Mouse (Mus musculus): Measurements from ENCODE around the gene Gm5460.

GRCm38 (mm10) chr14:33997427-33997826 lies 19.1 kb upstream of the Gm5460 start:
- TF ChIP-seq CTCF (IDR thresholded peaks at IDR 0.05; ENCODE audit: low read depth) (peak; percentile 19; the same call in 1 of the 2 replicates), EP300 (IDR thresholded peaks at IDR 0.05; ENCODE audit: low read depth) (no peak)

Data from heart, postnatal 0 days (tissue).